Mouse (Mus musculus): ENCODE measurements around the gene Fat1. TPM values are rescaled to one million over a fixed set of nuclear protein-coding genes. Genes with fewer than 3 reads are reported as not detected.

Gene Fat1
- total and polyA plus RNA-seq, 3 experiments, result under 0.01 TPM; not detected in 2

DNA sequence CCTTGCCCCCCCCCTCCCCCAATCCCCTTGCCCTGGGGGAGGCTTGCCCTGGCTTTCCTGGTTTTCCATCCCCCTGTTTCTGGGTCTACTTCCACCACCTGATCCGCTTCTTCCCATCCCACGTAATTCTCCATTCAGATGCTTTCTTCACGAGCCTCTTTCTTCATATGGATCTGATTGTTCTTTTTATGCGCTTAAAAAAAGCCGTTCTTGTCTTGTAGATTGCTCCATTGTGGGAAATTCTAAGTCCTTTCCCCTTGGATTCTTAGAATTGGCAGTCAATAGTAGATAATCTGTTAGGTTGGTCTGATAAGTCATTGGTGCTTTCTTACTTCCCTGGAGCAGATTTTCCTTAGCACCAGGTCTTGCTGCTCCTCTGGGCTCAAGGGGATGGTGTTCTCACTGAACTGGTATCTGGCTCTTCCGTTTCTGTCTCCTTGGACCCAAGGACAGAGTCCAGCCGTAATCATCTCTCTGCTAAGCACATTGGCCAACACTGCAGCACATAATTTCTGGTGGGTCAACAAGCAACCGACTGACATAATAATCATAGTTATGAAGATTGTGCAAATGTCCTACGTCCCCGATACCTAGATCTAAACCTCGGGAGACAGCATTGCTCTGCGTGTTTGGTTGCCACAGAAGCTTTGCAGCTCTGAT lies 27.5 kb downstream of the Fat1 start:
- no peaks in the 10 kb centered on the region for H3K27me3 ChIP-seq (ENCODE audit: control insufficient read depth in 1 of 2, insufficient read depth in 2 of 2, low read length in 2 of 2)
- H3K79me2 ChIP-seq (ENCODE audit: control insufficient read depth, insufficient read depth, low read length, poor library complexity), result no peaks in the 10 kb centered on the region
- H3K4me3 ChIP-seq (ENCODE audit: control insufficient read depth in 1 of 2, insufficient read depth in 1 of 2, low read depth in 2 of 2, low read length in 2 of 2), result no peak overlapping the region
- no peaks in the 10 kb centered on the region for H3K36me3 ChIP-seq (ENCODE audit: control insufficient read depth in 1 of 2, insufficient read depth in 2 of 2, low read length in 2 of 2)
- H3K27ac ChIP-seq (ENCODE audit: control insufficient read depth, low read depth, low read length), result no peak overlapping the region
- TF ChIP-seq EP300 (IDR thresholded peaks at IDR 0.05; ENCODE audit: low read depth in 1 of 2, low read length in 2 of 2) (no peak), SMC3 (IDR thresholded peaks at IDR 0.05; ENCODE audit: low read depth, low read length) (no peak), MAX (IDR thresholded peaks at IDR 0.05; ENCODE audit: low read length) (no peak), ZNF384 (IDR thresholded peaks at IDR 0.05; ENCODE audit: low read depth, low read length) (no peak), ZC3H11A (IDR thresholded peaks at IDR 0.05; ENCODE audit: low read depth, low read length) (no peak), MYB (IDR thresholded peaks at IDR 0.05; ENCODE audit: low read depth, low read length) (no peak), USF1 (IDR thresholded peaks at IDR 0.05; ENCODE audit: low read depth, low read length) (no peak), ZKSCAN1 (IDR thresholded peaks at IDR 0.05; ENCODE audit: low read depth, low read length) (no peak), NRF1 (IDR thresholded peaks at IDR 0.05; ENCODE audit: insufficient read depth, low read depth, low read length, poor library complexity, severe bottlenecking) (no peak)
- H3K9ac ChIP-seq (ENCODE audit: control insufficient read depth, low read depth, low read length, poor library complexity, severe bottlenecking), result no peak overlapping the region
- no peak for DNase-seq (ENCODE audit: low read depth, low spot score)
- no peaks in the 10 kb centered on the region for H3K9me3 ChIP-seq (replicated peaks; ENCODE audit: insufficient read depth, low read length)
- no peaks in the 10 kb centered on the region for H3K4me1 ChIP-seq (ENCODE audit: control insufficient read depth in 1 of 2, insufficient read depth in 2 of 2, low read length in 2 of 2)

DNA sequence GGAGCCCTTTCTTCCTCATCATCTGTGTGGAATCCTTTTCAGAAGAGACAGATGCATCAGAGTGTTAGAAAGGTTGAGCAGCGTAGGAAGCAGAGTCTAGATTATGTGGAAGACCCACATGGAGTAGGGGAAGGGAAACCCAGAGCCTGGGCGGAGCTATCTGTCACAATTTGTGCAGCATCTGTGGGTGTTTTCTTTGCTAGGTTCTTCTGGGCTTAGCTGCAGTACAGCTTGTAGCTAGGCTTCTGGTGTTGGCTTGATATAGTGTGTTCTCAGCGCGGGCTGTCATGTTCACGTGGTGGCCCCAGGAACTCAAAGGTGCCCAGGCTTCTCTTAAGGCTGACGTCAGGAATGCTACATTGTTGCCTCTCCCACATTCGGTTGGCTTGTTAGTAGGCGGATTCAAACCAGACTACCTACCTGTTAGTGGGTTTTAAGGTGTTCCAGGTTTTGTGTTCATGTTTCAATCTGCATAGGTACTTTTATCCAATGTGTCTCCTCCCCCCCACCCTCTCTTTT lies 32.3 kb downstream of the Fat1 start:
- H3K27ac ChIP-seq (ENCODE audit: control insufficient read depth, low read depth, low read length), result no peak overlapping the region
- no peak overlapping the region for H3K4me3 ChIP-seq (ENCODE audit: control insufficient read depth in 1 of 2, insufficient read depth in 1 of 2, low read depth in 2 of 2, low read length in 2 of 2)
- H3K79me2 ChIP-seq (ENCODE audit: control insufficient read depth, insufficient read depth, low read length, poor library complexity), result no peaks in the 10 kb centered on the region
- no peaks in the 10 kb centered on the region for H3K4me1 ChIP-seq (ENCODE audit: control insufficient read depth in 1 of 2, insufficient read depth in 2 of 2, low read length in 2 of 2)
- no peaks in the 10 kb centered on the region for H3K27me3 ChIP-seq (ENCODE audit: control insufficient read depth in 1 of 2, insufficient read depth in 2 of 2, low read length in 2 of 2)
- H3K9me3 ChIP-seq (replicated peaks; ENCODE audit: insufficient read depth, low read length), result no peaks in the 10 kb centered on the region
- no peak for DNase-seq (ENCODE audit: low read depth, low spot score)
- no peaks in the 10 kb centered on the region for H3K36me3 ChIP-seq (ENCODE audit: control insufficient read depth in 1 of 2, insufficient read depth in 2 of 2, low read length in 2 of 2)
- TF ChIP-seq ZC3H11A (IDR thresholded peaks at IDR 0.05; ENCODE audit: low read depth, low read length) (no peak), RCOR1 (IDR thresholded peaks at IDR 0.05; ENCODE audit: low read depth, low read length) (no peak), POLR2AphosphoS2 (IDR thresholded peaks at IDR 0.05; ENCODE audit: low read length) (no peak)
- H3K9ac ChIP-seq (ENCODE audit: control insufficient read depth, low read depth, low read length, poor library complexity, severe bottlenecking), result no peak overlapping the region

DNA sequence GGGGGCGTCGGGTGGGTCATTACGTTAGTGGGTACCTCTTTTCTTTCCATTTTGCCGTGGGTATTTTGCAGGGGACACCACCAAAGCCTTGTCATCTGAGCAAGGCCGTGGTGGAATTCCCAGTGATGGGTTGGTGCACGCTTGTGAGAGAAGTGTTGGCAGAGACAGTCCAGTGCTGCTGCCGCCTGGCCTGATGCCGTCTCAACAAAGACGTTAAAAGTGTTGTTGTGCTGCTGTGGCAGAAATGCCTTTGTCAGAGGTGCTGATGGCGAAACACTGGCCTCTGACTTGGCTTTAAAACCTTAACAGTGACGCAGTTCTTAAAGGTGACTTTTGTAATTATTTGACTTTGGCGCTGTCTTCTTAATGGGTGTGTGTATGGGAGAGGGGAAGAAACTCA lies 34.8 kb downstream of the Fat1 start:
- Histone ChIP-seq H3K27me3 (ENCODE audit: control insufficient read depth in 1 of 2, insufficient read depth in 2 of 2, low read length in 2 of 2) (no peaks in the 10 kb centered on the region), H3K27ac (ENCODE audit: control insufficient read depth, low read depth, low read length) (no peak overlapping the region), H3K4me3 (ENCODE audit: control insufficient read depth in 1 of 2, insufficient read depth in 1 of 2, low read depth in 2 of 2, low read length in 2 of 2) (no peak overlapping the region), H3K9ac (ENCODE audit: control insufficient read depth, low read depth, low read length, poor library complexity, severe bottlenecking) (no peak overlapping the region), H3K9me3 (replicated peaks; ENCODE audit: insufficient read depth, low read length) (no peaks in the 10 kb centered on the region), H3K36me3 (ENCODE audit: control insufficient read depth in 1 of 2, insufficient read depth in 2 of 2, low read length in 2 of 2) (no peaks in the 10 kb centered on the region), H3K4me1 (ENCODE audit: control insufficient read depth in 1 of 2, insufficient read depth in 2 of 2, low read length in 2 of 2) (no peaks in the 10 kb centered on the region), H3K79me2 (ENCODE audit: control insufficient read depth, insufficient read depth, low read length, poor library complexity) (no peaks in the 10 kb centered on the region)
- DNase-seq (ENCODE audit: low read depth, low spot score), result no peak
- no peak for TF ChIP-seq HCFC1 (IDR thresholded peaks at IDR 0.05; ENCODE audit: low read depth, low read length)
- TF ChIP-seq POLR2AphosphoS2 (IDR thresholded peaks at IDR 0.05; ENCODE audit: low read length), result no peak
- TF ChIP-seq EP300 (IDR thresholded peaks at IDR 0.05; ENCODE audit: low read depth in 1 of 2, low read length in 2 of 2), result no peak
- no peak for TF ChIP-seq E2F4 (IDR thresholded peaks at IDR 0.05; ENCODE audit: borderline replicate concordance, low read depth, low read length)
- no peak for TF ChIP-seq TBP (IDR thresholded peaks at IDR 0.05; ENCODE audit: low read depth, low read length)
- no peak for TF ChIP-seq RCOR1 (IDR thresholded peaks at IDR 0.05; ENCODE audit: low read depth, low read length)
- TF ChIP-seq JUND (IDR thresholded peaks at IDR 0.05; ENCODE audit: low read depth, low read length), result no peak
- TF ChIP-seq TAL1 (IDR thresholded peaks at IDR 0.05; ENCODE audit: low read length), result no peak
